Mouse (Mus musculus): Measurements from ENCODE around the gene Dhrs4.

DNA sequence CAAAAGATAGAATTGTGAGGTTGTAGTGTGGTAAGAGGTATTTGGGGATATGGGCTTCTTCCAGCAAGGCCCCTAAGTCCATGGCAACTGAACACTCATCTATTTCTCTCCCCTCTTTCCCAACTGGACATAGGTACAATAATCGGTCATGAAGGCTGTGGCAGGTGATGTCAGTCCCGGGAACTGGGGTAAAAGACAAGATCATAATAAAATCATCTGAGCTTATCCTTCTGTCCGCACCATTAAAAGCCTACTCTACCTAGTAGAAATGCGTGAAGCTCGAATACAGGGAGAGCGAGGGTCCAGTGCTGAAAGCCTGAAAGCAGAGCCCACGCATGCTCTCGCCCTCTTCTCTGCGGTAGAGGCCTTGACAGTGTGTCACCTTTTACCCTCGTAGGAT is 1.1 kb downstream of the Dhrs4 start:
- TF ChIP-seq CTCF (IDR thresholded peaks at IDR 0.05; ENCODE audit: control insufficient read depth, insufficient read depth, insufficient replicate concordance, low read depth, low read length) (no peak), POLR2A (IDR thresholded peaks at IDR 0.05; ENCODE audit: control insufficient read depth, low read depth, low read length) (no peak)

Measured in testis, adult 2 months (tissue).